Mouse (Mus musculus): Measurements from ENCODE around the gene Cenpn. TPM values are rescaled to one million over a fixed set of nuclear protein-coding genes. Genes with fewer than 3 reads are reported as not detected.

Gene Cenpn
- polyA plus RNA-seq, 1 experiment from 2014 or later, result 8.6 TPM

DNA sequence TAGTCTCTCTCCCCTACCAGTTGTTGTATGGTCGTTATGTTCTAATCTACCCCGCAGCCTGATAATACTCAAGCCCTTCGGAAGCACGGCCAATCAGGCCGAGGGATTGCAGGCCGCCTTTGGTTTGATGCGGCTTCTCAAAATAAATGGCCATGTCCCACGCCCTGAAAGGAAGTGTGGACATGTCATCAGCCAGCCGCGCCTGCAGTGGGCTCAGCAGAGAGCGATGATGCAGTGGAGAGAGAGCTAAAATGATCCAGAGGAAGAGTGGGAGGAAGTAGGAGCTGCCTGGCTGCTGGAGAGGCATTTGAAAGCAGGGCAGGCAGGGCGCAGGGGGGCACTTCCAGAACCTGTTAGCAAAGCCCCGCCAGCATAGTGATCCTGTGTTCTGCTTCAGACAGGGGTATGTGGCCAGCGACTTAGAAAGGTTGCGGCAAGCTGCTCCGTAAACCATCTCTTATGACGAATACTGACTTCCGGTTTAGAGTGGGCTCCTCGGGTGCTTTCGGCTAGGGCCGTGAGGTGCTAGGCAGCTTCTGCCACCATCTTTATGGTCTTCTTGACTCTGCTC, 24.8 kb downstream of the Cenpn start:
- Histone ChIP-seq H3K9ac (no peak overlapping the region), H3K9me3 (ENCODE audit: control insufficient read depth, low read length) (no peaks in the 10 kb centered on the region), H3K27ac (no peak overlapping the region), H3K4me1 (replicated peaks; ENCODE audit: control insufficient read depth, insufficient read depth, low read length) (peaks cover 14% of the 10 kb centered on the region), H3K27me3 (ENCODE audit: control insufficient read depth, insufficient read depth, low read length) (no peaks in the 10 kb centered on the region), H3K36me3 (replicated peaks; ENCODE audit: control insufficient read depth, insufficient read depth) (no peaks in the 10 kb centered on the region), H3K4me3 (replicated peaks; ENCODE audit: low read length) (no peak overlapping the region), H3K4me2 (replicated peaks) (no peak overlapping the region)
- 85% methylated on average over 21 of the region's 21 CpGs for WGBS
- no peak for DNase-seq (ENCODE audit: low spot score)
- ATAC-seq (ENCODE audit: low FRiP score), result no peak

DNA sequence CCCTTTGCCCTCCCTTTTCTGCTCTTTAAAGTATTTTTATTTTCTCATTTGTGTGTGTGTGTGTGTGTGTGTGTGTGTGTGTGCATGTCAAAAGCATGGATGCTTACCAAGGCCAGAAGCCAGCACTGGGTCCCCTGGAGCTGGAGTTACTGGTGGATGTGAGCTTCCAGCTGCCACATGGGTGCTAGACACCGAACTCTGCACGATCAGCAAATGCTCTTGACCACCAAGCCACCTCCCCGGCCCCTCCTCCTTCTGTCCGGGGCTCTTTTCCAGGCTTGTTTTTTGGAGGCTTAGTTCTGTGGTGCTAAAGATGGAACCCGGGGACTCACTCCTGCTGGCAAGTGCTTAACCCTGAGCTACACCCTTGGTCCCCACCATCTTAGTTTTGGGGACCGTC, 25.3 kb downstream of the Cenpn start:
- 89% methylated on average over 6 of the region's 6 CpGs for WGBS
- Histone ChIP-seq H3K9ac (no peak overlapping the region), H3K9me3 (ENCODE audit: control insufficient read depth, low read length) (no peaks in the 10 kb centered on the region)

DNA sequence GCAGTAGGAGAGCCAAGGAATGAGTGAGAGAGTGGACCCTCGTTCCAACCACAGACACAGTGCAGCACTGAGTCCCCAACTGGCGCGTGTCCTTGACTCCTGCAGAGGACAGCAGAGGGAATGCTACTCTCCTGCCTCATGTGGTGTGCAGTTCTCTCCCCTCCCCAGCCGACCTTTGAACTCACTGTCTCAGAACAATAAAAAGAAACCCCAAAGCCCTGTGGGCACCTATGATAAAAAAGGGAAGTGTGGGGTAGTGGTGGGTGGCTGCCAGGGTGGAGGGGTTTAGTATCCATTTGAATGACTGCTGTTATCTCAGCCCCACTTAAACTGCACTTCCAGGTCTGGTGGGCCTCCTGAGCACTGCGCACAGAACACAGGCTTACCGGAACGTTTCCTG, 26.1 kb downstream of the Cenpn start:
- ATAC-seq (ENCODE audit: low FRiP score), result no peak
- no peak overlapping the region for H3K9ac ChIP-seq
- H3K27ac ChIP-seq, result no peak overlapping the region
- DNase-seq (ENCODE audit: low spot score), result no peak
- peaks cover 14% of the 10 kb centered on the region for H3K4me1 ChIP-seq (replicated peaks; ENCODE audit: control insufficient read depth, insufficient read depth, low read length)
- H3K9me3 ChIP-seq (ENCODE audit: control insufficient read depth, low read length), result no peaks in the 10 kb centered on the region
- H3K27me3 ChIP-seq (ENCODE audit: control insufficient read depth, insufficient read depth, low read length), result no peaks in the 10 kb centered on the region
- 92% methylated on average over 7 of the region's 7 CpGs for WGBS
- no peak overlapping the region for H3K4me3 ChIP-seq (replicated peaks; ENCODE audit: low read length)
- H3K4me2 ChIP-seq (replicated peaks), result no peak overlapping the region
- H3K36me3 ChIP-seq (replicated peaks; ENCODE audit: control insufficient read depth, insufficient read depth), result no peaks in the 10 kb centered on the region

More for the DNA sequence above, 25.3 kb downstream of the Cenpn start:
- DNase-seq (ENCODE audit: low spot score), result no peak
- H3K4me1 ChIP-seq (replicated peaks; ENCODE audit: control insufficient read depth, insufficient read depth, low read length), result peaks cover 14% of the 10 kb centered on the region
- H3K27ac ChIP-seq, result no peak overlapping the region
- no peak overlapping the region for H3K4me3 ChIP-seq (replicated peaks; ENCODE audit: low read length)
- H3K4me2 ChIP-seq (replicated peaks), result no peak overlapping the region
- no peak for ATAC-seq (ENCODE audit: low FRiP score)
- no peaks in the 10 kb centered on the region for H3K36me3 ChIP-seq (replicated peaks; ENCODE audit: control insufficient read depth, insufficient read depth)
- H3K27me3 ChIP-seq (ENCODE audit: control insufficient read depth, insufficient read depth, low read length), result no peaks in the 10 kb centered on the region

DNA sequence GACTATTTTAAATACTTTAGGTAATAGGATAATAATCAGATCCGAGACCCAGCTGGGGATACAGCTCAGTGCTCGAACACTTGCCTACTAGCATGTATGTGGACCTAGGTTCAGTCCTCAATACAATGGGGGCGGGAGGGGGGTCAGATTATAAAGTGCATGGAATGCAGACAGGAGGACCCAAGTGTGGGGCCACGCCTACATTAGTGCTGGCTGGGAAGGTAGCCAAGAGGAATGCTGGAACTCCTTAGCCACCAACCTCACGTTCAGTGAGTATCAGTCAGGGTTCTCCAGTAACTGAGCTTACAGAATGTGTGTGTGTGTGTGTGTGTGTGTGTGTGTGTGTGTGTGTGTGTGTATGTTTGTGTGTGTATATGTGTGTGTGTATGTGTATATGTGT, 29.8 kb downstream of the Cenpn start:
- Histone ChIP-seq H3K4me3 (replicated peaks; ENCODE audit: low read length) (no peak overlapping the region), H3K4me1 (replicated peaks; ENCODE audit: control insufficient read depth, insufficient read depth, low read length) (no peaks in the 10 kb centered on the region), H3K27ac (no peak overlapping the region), H3K27me3 (ENCODE audit: control insufficient read depth, insufficient read depth, low read length) (no peaks in the 10 kb centered on the region), H3K9ac (no peak overlapping the region), H3K9me3 (ENCODE audit: control insufficient read depth, low read length) (no peaks in the 10 kb centered on the region), H3K36me3 (replicated peaks; ENCODE audit: control insufficient read depth, insufficient read depth) (peaks cover 38% of the 10 kb centered on the region), H3K4me2 (replicated peaks) (no peak overlapping the region)
- ATAC-seq (ENCODE audit: low FRiP score) (no peak), DNase-seq (ENCODE audit: low spot score) (no peak)
- WGBS, result 72% methylated on average over 5 of the region's 5 CpGs

DNA sequence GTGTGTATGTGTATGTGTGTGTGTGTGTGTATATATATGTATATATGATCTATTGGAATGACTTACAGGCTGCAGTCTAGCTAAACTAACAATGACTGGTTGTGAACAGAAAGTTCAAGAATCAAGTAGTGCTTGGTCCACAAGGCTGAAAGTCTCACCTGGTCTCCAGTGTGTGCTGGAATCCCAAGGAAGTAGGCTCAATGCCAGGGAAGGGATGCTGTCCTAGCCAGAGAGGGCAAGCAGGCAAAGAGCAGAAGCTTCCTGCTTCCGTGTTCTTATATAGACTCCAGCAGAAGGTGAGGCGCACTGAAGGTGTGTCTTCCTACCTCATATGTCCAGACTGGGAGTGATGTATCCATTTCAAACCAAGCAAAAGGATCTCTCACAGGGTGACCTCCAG, 30.2 kb downstream of the Cenpn start:
- Histone ChIP-seq H3K4me3 (replicated peaks; ENCODE audit: low read length) (no peak overlapping the region), H3K36me3 (replicated peaks; ENCODE audit: control insufficient read depth, insufficient read depth) (peaks cover 42% of the 10 kb centered on the region), H3K9me3 (ENCODE audit: control insufficient read depth, low read length) (no peaks in the 10 kb centered on the region), H3K4me2 (replicated peaks) (no peak overlapping the region), H3K27ac (no peak overlapping the region), H3K27me3 (ENCODE audit: control insufficient read depth, insufficient read depth, low read length) (no peaks in the 10 kb centered on the region), H3K4me1 (replicated peaks; ENCODE audit: control insufficient read depth, insufficient read depth, low read length) (no peaks in the 10 kb centered on the region), H3K9ac (no peak overlapping the region)
- ATAC-seq (ENCODE audit: low FRiP score) (no peak), DNase-seq (ENCODE audit: low spot score) (no peak)
- WGBS, result 95% methylated on average over 2 of the region's 2 CpGs

DNA sequence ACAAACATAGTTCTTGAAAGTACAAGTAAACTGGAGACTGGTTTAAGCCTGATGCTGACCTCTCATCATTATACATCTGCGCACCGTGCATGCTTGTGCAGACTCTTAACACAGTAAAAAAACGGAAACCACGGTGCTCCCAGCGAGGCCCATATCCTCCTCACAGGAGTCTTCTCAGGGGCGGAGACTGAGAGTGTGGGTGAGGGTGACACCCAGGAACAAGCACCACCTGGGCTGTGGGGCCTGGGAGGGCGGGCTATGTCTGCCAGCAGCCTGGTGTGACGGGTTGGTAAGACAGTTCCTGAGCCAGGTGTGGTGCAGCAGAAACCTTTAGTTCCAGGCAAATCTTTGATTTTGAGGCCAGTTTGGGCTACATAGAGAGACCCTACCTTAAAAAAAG, 30.9 kb downstream of the Cenpn start:
- H3K9ac ChIP-seq, result no peak overlapping the region
- WGBS, result 96% methylated on average over 8 of the region's 8 CpGs
- H3K9me3 ChIP-seq (ENCODE audit: control insufficient read depth, low read length), result no peaks in the 10 kb centered on the region
- no peaks in the 10 kb centered on the region for H3K4me1 ChIP-seq (replicated peaks; ENCODE audit: control insufficient read depth, insufficient read depth, low read length)
- H3K27ac ChIP-seq, result no peak overlapping the region
- ATAC-seq (ENCODE audit: low FRiP score) (no peak), DNase-seq (ENCODE audit: low spot score) (no peak)
- H3K36me3 ChIP-seq (replicated peaks; ENCODE audit: control insufficient read depth, insufficient read depth), result peaks cover 48% of the 10 kb centered on the region
- H3K4me2 ChIP-seq (replicated peaks), result no peak overlapping the region
- no peak overlapping the region for H3K4me3 ChIP-seq (replicated peaks; ENCODE audit: low read length)
- no peaks in the 10 kb centered on the region for H3K27me3 ChIP-seq (ENCODE audit: control insufficient read depth, insufficient read depth, low read length)

DNA sequence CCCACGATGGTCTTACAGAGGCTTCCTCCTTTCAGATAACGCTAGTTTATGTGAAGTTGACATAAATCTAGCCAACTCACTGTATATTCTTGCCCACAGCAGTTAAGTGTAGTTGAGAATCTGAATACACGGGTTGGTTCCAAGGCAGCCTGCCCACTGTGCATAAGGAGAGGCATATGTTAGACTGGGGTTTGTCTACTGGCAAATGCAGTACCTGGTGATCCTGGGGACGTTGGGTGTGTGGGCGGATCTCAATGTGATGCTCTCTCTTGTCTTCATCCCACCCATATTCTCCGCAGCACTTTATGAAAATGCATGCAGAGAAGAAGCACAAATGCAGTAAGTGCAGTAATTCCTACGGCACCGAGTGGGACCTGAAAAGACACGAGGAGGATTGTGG, 32.9 kb downstream of the Cenpn start:
- no peak overlapping the region for H3K4me3 ChIP-seq (replicated peaks; ENCODE audit: low read length)
- no peak overlapping the region for H3K27ac ChIP-seq
- H3K27me3 ChIP-seq (ENCODE audit: control insufficient read depth, insufficient read depth, low read length), result no peaks in the 10 kb centered on the region
- ATAC-seq (ENCODE audit: low FRiP score), result no peak
- no peak overlapping the region for H3K4me2 ChIP-seq (replicated peaks)
- no peak overlapping the region for H3K9ac ChIP-seq
- H3K36me3 ChIP-seq (replicated peaks; ENCODE audit: control insufficient read depth, insufficient read depth), result peaks cover 66% of the 10 kb centered on the region
- H3K9me3 ChIP-seq (ENCODE audit: control insufficient read depth, low read length), result no peaks in the 10 kb centered on the region
- DNase-seq (ENCODE audit: low spot score), result no peak
- WGBS, result 93% methylated on average over 9 of the region's 9 CpGs
- H3K4me1 ChIP-seq (replicated peaks; ENCODE audit: control insufficient read depth, insufficient read depth, low read length), result no peaks in the 10 kb centered on the region

DNA sequence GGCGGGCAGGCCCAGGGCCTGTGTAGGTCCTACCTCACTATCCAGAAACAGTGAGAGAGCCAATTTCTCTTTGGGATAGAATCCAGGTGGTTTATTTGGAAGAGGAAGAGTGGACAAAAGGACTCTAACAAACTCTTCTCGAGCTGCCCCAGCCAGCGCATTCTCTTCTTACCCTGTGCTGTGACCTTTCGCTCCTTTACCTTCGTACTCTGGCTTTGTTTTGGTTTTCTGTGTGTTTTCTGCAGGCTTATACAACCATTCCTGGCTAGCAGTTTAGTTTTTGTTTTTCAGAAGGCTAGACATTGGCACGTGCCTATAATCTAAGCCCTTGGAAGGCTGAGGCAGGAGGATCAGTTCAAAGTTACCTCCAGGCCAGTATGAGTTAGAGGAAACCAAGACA, 48.0 kb downstream of the Cenpn start:
- Histone ChIP-seq H3K9ac (no peak overlapping the region), H3K27me3 (ENCODE audit: control insufficient read depth, insufficient read depth, low read length) (no peaks in the 10 kb centered on the region), H3K36me3 (replicated peaks; ENCODE audit: control insufficient read depth, insufficient read depth) (peaks cover 19% of the 10 kb centered on the region; the same call in 1 of the 2 replicates), H3K4me2 (replicated peaks) (no peak overlapping the region), H3K4me1 (replicated peaks; ENCODE audit: control insufficient read depth, insufficient read depth, low read length) (no peaks in the 10 kb centered on the region), H3K4me3 (replicated peaks; ENCODE audit: low read length) (no peak overlapping the region), H3K27ac (no peak overlapping the region), H3K9me3 (ENCODE audit: control insufficient read depth, low read length) (no peaks in the 10 kb centered on the region)
- DNase-seq (ENCODE audit: low spot score) (no peak), ATAC-seq (ENCODE audit: low FRiP score) (no peak)
- WGBS, result 86% methylated on average over 6 of the region's 6 CpGs

DNA sequence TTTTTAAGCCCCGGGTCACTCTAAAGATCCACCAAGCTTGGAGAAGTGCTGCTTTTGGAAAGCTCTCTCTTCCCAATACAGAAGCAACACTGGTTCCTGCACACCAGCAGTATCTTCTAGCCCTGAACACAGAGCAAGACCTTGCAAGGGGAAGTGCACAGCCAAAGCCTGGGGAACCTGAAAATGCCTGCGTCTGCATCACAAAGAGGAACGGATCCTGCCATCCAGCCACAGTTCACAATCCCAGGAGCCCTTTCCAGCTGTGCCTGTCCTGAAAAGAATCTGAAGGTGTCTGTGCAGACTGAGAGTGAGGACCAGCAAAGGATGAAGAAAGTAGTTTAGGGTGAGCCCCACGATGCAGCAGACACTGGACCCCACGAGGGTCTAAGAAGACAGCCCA, 53.5 kb downstream of the Cenpn start:
- WGBS, result 33% methylated on average over 5 of the region's 5 CpGs
- H3K36me3 ChIP-seq (replicated peaks; ENCODE audit: control insufficient read depth, insufficient read depth), result peaks cover 18% of the 10 kb centered on the region; the same call in 1 of the 2 replicates

DNA sequence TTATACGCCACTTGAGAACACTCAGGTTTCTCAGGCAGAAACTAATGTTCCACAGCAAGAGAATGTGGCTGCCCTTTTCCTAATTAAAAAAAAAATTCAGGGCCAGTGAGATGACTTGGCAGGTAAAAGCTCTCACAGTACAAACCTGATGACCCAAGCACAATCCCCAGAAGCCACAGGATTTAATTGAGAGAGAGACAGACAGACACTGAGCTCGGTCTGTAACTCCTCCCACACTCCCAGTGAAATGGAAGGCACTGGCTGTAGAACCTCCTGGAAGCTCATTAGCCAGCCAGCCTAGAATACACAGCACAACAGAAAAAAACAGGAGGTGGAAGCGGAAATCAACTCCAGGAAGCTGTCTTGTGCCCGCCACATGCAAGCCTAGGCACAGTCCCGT, 54.1 kb downstream of the Cenpn start:
- H3K9me3 ChIP-seq (ENCODE audit: control insufficient read depth, low read length), result no peaks in the 10 kb centered on the region
- whole genome bisulfite sequencing, result 66% methylated on average over 5 of the region's 5 CpGs
- H3K27me3 ChIP-seq (ENCODE audit: control insufficient read depth, insufficient read depth, low read length), result no peaks in the 10 kb centered on the region
- no peak for ATAC-seq (ENCODE audit: low FRiP score)
- H3K36me3 ChIP-seq (replicated peaks; ENCODE audit: control insufficient read depth, insufficient read depth), result peaks cover 12% of the 10 kb centered on the region; the same call in 1 of the 2 replicates
- no peak overlapping the region for H3K9ac ChIP-seq
- H3K4me1 ChIP-seq (replicated peaks; ENCODE audit: control insufficient read depth, insufficient read depth, low read length), result peaks cover 3% of the 10 kb centered on the region; the same call in 1 of the 2 replicates
- no peak overlapping the region for H3K4me2 ChIP-seq (replicated peaks)
- no peak overlapping the region for H3K27ac ChIP-seq
- H3K4me3 ChIP-seq (replicated peaks; ENCODE audit: low read length), result no peak overlapping the region
- no peak for DNase-seq (ENCODE audit: low spot score)

More for the DNA sequence above, 53.5 kb downstream of the Cenpn start:
- H3K27ac ChIP-seq, result no peak overlapping the region
- no peak overlapping the region for H3K4me3 ChIP-seq (replicated peaks; ENCODE audit: low read length)
- ATAC-seq (ENCODE audit: low FRiP score) (no peak), DNase-seq (ENCODE audit: low spot score) (no peak)
- H3K9me3 ChIP-seq (ENCODE audit: control insufficient read depth, low read length), result no peaks in the 10 kb centered on the region
- H3K9ac ChIP-seq, result no peak overlapping the region
- peaks cover 3% of the 10 kb centered on the region; the same call in 1 of the 2 replicates for H3K4me1 ChIP-seq (replicated peaks; ENCODE audit: control insufficient read depth, insufficient read depth, low read length)
- no peaks in the 10 kb centered on the region for H3K27me3 ChIP-seq (ENCODE audit: control insufficient read depth, insufficient read depth, low read length)
- no peak overlapping the region for H3K4me2 ChIP-seq (replicated peaks)
